Mouse (Mus musculus) C2C12 (cell line): ENCODE measurements around the gene Tcea2. TPM values are rescaled to one million over a fixed set of nuclear protein-coding genes. Genes with fewer than 3 reads are reported as not detected.

Source experiments
- H3K27me3 ChIP-seq: one replicate; pipeline ENCODE4 v1.6.1; 2011; ENCODE audit not compliant: control insufficient read depth, insufficient read depth, insufficient read length
- H3K36me3 ChIP-seq: one replicate; pipeline ENCODE4 v1.6.1; 2011; ENCODE audit not compliant: control insufficient read depth, insufficient read depth
- H3K4me3 ChIP-seq: one replicate; pipeline ENCODE4 v1.5.1; 2011; ENCODE audit warnings: mild to moderate bottlenecking, control low read depth; ENCODE audit not compliant: poor library complexity, insufficient read depth, severe bottlenecking
- H3K79me2 ChIP-seq: one replicate; pipeline ENCODE4 v1.6.1; 2011; ENCODE audit not compliant: control insufficient read depth, insufficient read depth
- H3K79me3 ChIP-seq: one replicate; pipeline ENCODE4 v1.6.1; 2011; ENCODE audit warnings: low read depth, control low read depth
- H3ac ChIP-seq: one replicate; pipeline ENCODE3; 2011; ENCODE audit warnings: low read depth; ENCODE audit not compliant: control insufficient read depth, insufficient read length
- CEBPB ChIP-seq: IDR thresholded peaks from one replicate; pipeline ENCODE4 v1.6.1; 2011; ENCODE audit warnings: low read depth, mild to moderate bottlenecking, control low read depth, moderate library complexity
- CTCF ChIP-seq: IDR thresholded peaks from one replicate; pipeline ENCODE4 v1.5.1; 2011; ENCODE audit not compliant: control insufficient read depth, insufficient read depth, insufficient read length
- FOSL1 ChIP-seq: IDR thresholded peaks from one replicate; pipeline ENCODE4 v1.8.0; 2011; ENCODE audit warnings: mild to moderate bottlenecking, low read length; ENCODE audit not compliant: poor library complexity, insufficient read depth, severe bottlenecking
- MAX ChIP-seq: IDR thresholded peaks from one replicate; pipeline ENCODE4 v1.6.1; 2011; ENCODE audit warnings: mild to moderate bottlenecking, control low read depth
- MYOD1 ChIP-seq: IDR thresholded peaks from one replicate; pipeline ENCODE4 v1.6.1; 2011; ENCODE audit warnings: low read depth; ENCODE audit not compliant: control insufficient read depth, insufficient read length
- MYOG ChIP-seq: IDR thresholded peaks from one replicate; pipeline ENCODE4 v1.6.1; 2011; ENCODE audit not compliant: control insufficient read depth, insufficient read length; ENCODE audit errors: extremely low read depth
- USF1 ChIP-seq: IDR thresholded peaks from one replicate; pipeline ENCODE4 v1.6.1; 2011; ENCODE audit warnings: low read depth, mild to moderate bottlenecking, control low read depth, moderate library complexity
- polyA plus RNA-seq: library from polyadenylated mRNA; unstranded; fragments of >200 nt; fragmentation: generic; extraction: Trizol; gene quantifications from one replicate; pipeline ENCODE4 v1.2.1, GENCODE M21; 2012; ENCODE audit warnings: missing spikeins

Gene Tcea2
- polyA plus RNA-seq, 1 experiment = 1.6 TPM

GRCm38 (mm10) chr2:181716991-181717390 lies 36.9 kb downstream of the Tcea2 start:
- no peaks in the 10 kb centered on the region for H3K36me3 ChIP-seq
- no peaks in the 10 kb centered on the region for H3K79me3 ChIP-seq
- no peak overlapping the region for H3ac ChIP-seq
- peaks cover 8% of the 10 kb centered on the region for H3K27me3 ChIP-seq
- no peaks in the 10 kb centered on the region for H3K79me2 ChIP-seq
- TF ChIP-seq MAX = no peak
- no peak for TF ChIP-seq USF1
- TF ChIP-seq MYOD1 = no peak
- H3K4me3 ChIP-seq = no peak overlapping the region

- no peak overlapping the region for H3ac ChIP-seq
- no peaks in the 10 kb centered on the region for H3K79me2 ChIP-seq
- H3K79me3 ChIP-seq = no peaks in the 10 kb centered on the region
- H3K36me3 ChIP-seq = no peaks in the 10 kb centered on the region
- TF ChIP-seq MYOD1 = no peak
- TF ChIP-seq FOSL1 = no peak
- no peak for TF ChIP-seq CEBPB
- no peak for TF ChIP-seq MYOG
- no peak for TF ChIP-seq CTCF
- TF ChIP-seq MAX = no peak
- no peak for TF ChIP-seq USF1
- H3K27me3 ChIP-seq = peaks cover 5% of the 10 kb centered on the region
- H3K4me3 ChIP-seq = no peak overlapping the region
These were observed 40.0 kb downstream of the Tcea2 start for GRCm38 (mm10) chr2:181720061-181720460.

- no peak overlapping the region for H3ac ChIP-seq
- H3K36me3 ChIP-seq = no peaks in the 10 kb centered on the region
- no peaks in the 10 kb centered on the region for H3K79me2 ChIP-seq
- TF ChIP-seq CEBPB = no peak
- TF ChIP-seq MYOD1 = no peak
- no peak for TF ChIP-seq MAX
- TF ChIP-seq FOSL1 = no peak
- TF ChIP-seq USF1 = no peak
- TF ChIP-seq CTCF = no peak
- TF ChIP-seq MYOG = no peak
- H3K4me3 ChIP-seq = no peak overlapping the region
- H3K79me3 ChIP-seq = no peaks in the 10 kb centered on the region
- H3K27me3 ChIP-seq = no peaks in the 10 kb centered on the region
These were observed 41.1 kb downstream of the Tcea2 start for GRCm38 (mm10) chr2:181721200-181721599.

GRCm38 (mm10) chr2:181722213-181722612 lies 42.1 kb downstream of the Tcea2 start:
- H3K4me3 ChIP-seq = no peak overlapping the region

GRCm38 (mm10) chr2:181727659-181728262 lies 47.7 kb downstream of the Tcea2 start:
- Histone ChIP-seq H3K4me3 (no peak overlapping the region), H3K36me3 (no peaks in the 10 kb centered on the region), H3ac (no peak overlapping the region), H3K79me3 (no peaks in the 10 kb centered on the region), H3K79me2 (no peaks in the 10 kb centered on the region), H3K27me3 (no peaks in the 10 kb centered on the region)
- TF ChIP-seq MYOG (no peak), FOSL1 (no peak), MYOD1 (no peak), MAX (no peak), CTCF (no peak), CEBPB (no peak), USF1 (no peak)

More at GRCm38 (mm10) chr2:181722213-181722612, 42.1 kb downstream of the Tcea2 start:
- no peak for TF ChIP-seq MYOG
- TF ChIP-seq MYOD1 = no peak
- TF ChIP-seq USF1 = no peak
- TF ChIP-seq CTCF = peak; percentile 6
- TF ChIP-seq FOSL1 = no peak
- no peak for TF ChIP-seq CEBPB
- TF ChIP-seq MAX = no peak
- Histone ChIP-seq H3ac (no peak overlapping the region), H3K79me3 (no peaks in the 10 kb centered on the region), H3K27me3 (no peaks in the 10 kb centered on the region), H3K36me3 (no peaks in the 10 kb centered on the region), H3K79me2 (no peaks in the 10 kb centered on the region)

- no peaks in the 10 kb centered on the region for H3K79me3 ChIP-seq
- no peaks in the 10 kb centered on the region for H3K79me2 ChIP-seq
- no peak for TF ChIP-seq MYOD1
- H3K27me3 ChIP-seq = no peaks in the 10 kb centered on the region
- no peaks in the 10 kb centered on the region for H3K36me3 ChIP-seq
- H3ac ChIP-seq = no peak overlapping the region
- no peak overlapping the region for H3K4me3 ChIP-seq
These were observed 49.9 kb downstream of the Tcea2 start for GRCm38 (mm10) chr2:181730051-181730450.

Other genes with a start within 250 kb of the Tcea2 start
- gene Zbtb46, start 220.9 kb upstream of the Tcea2 start, polyA plus RNA-seq = 0.68 TPM
- not detected for gene Abhd16b, start 187.1 kb upstream of the Tcea2 start, polyA plus RNA-seq
- gene Tpd52l2, start 183.2 kb upstream of the Tcea2 start, polyA plus RNA-seq = 79.2 TPM
- 34.3 TPM for gene Dnajc5, start 159.8 kb upstream of the Tcea2 start, polyA plus RNA-seq
- gene Uckl1, start 95.4 kb upstream of the Tcea2 start, polyA plus RNA-seq = 20.6 TPM
- 41.4 TPM for gene Prpf6, start 88.4 kb upstream of the Tcea2 start, polyA plus RNA-seq
- gene Zfp512b, start 87.5 kb upstream of the Tcea2 start, polyA plus RNA-seq = 9.8 TPM
- 1.1 TPM for gene Samd10, start 81.1 kb upstream of the Tcea2 start, polyA plus RNA-seq
- gene Gm29797, start 23.3 kb upstream of the Tcea2 start, polyA plus RNA-seq = 0.05 TPM
- gene Sox18, start 8.7 kb upstream of the Tcea2 start, polyA plus RNA-seq = 0.06 TPM
- 66.4 TPM for gene Rgs19, start 13.7 kb downstream of the Tcea2 start, polyA plus RNA-seq
- not detected for gene Lkaaear1, start 18.1 kb downstream of the Tcea2 start, polyA plus RNA-seq
- not detected for gene Oprl1, start 34.7 kb downstream of the Tcea2 start, polyA plus RNA-seq
- gene Myt1, start 83.0 kb downstream of the Tcea2 start, polyA plus RNA-seq = not detected
- 4.4 TPM for gene Pcmtd2, start 157.5 kb downstream of the Tcea2 start, polyA plus RNA-seq
- gene Polr3k, start 184.0 kb downstream of the Tcea2 start, polyA plus RNA-seq = 21.0 TPM